Mouse (Mus musculus) hindbrain, embryonic 16.5 days (tissue): Measurements from ENCODE around the gene Sgms1. TPM values are rescaled to one million over a fixed set of nuclear protein-coding genes. Genes with fewer than 3 reads are reported as not detected.

Experiments
- ATAC-seq: fragments of 200-750 bp; cut with Nextera tagmentation; 2 replicates; pipeline ENCODE4 v1.8.0; 2017; ENCODE audit warnings: moderate TSS enrichment, moderate library complexity
- H3K27ac ChIP-seq: fragments of 300-500 bp; sonication (generic); 2 replicates; pipeline ENCODE4 v1.5.1; 2014; ENCODE audit warnings: low read depth, mild to moderate bottlenecking, control low read depth, low read length, moderate library complexity
- H3K27me3 ChIP-seq: fragments of 300-500 bp; sonication (generic); replicated peaks from 2 replicates; pipeline ENCODE4 v1.6.1; 2014; ENCODE audit warnings: low read length; ENCODE audit not compliant: control insufficient read depth, insufficient read depth
- H3K36me3 ChIP-seq: fragments of 300-500 bp; sonication (generic); 2 replicates; pipeline ENCODE4 v1.6.1; 2014; ENCODE audit warnings: mild to moderate bottlenecking, low read length, moderate library complexity, mixed read lengths; ENCODE audit not compliant: control insufficient read depth, insufficient read depth
- H3K4me1 ChIP-seq: fragments of 300-500 bp; sonication (generic); 2 replicates; pipeline ENCODE4 v1.6.1; 2014; ENCODE audit warnings: low read depth, low read length; ENCODE audit not compliant: control insufficient read depth, insufficient read depth
- H3K4me2 ChIP-seq: fragments of 300-500 bp; sonication (generic); 2 replicates; pipeline ENCODE4 v1.6.1; 2014; ENCODE audit warnings: mild to moderate bottlenecking, low read length, control low read depth, moderate library complexity
- H3K4me3 ChIP-seq: fragments of 300-500 bp; sonication (generic); 2 replicates; pipeline ENCODE4 v1.5.1; 2014; ENCODE audit warnings: mild to moderate bottlenecking, low read length, control low read depth, moderate library complexity
- H3K9ac ChIP-seq: fragments of 300-500 bp; sonication (generic); 2 replicates; pipeline ENCODE4 v1.6.1; 2014; ENCODE audit warnings: low read depth, mild to moderate bottlenecking, control low read depth, low read length, moderate library complexity
- H3K9me3 ChIP-seq: fragments of 300-500 bp; sonication (generic); 2 replicates; pipeline ENCODE4 v1.6.1; 2014; ENCODE audit warnings: mild to moderate bottlenecking, low read length, moderate library complexity; ENCODE audit not compliant: control insufficient read depth
- WGBS: fragments of 180-500 bp; shearing (Covaris S2); extraction: QIAGEN DNeasy Blood & Tissue Kit; methylation state at CpG from one replicate; pipeline ENCODE4 v1.1.7; 2014; 5-methylcytosine and 5-hydroxymethylcytosine counted together
- polyA plus RNA-seq: library from polyadenylated mRNA; unstranded; fragments of >200 nt; fragmentation: Nextera tagmentation; extraction: Ambion mirVana; gene quantifications from 2 replicates; pipeline ENCODE4 v1.2.1, GENCODE M21; 2015

Sgms1 gene
- polyA plus RNA-seq, 1 experiment from 2014 or later, result 21.7 TPM

- H3K27ac ChIP-seq, result no peak overlapping the region
- no peak for ATAC-seq
- H3K9me3 ChIP-seq, result no peaks in the 10 kb centered on the region
- H3K27me3 ChIP-seq, result no peaks in the 10 kb centered on the region
- WGBS, result 96% methylated on average over 5 of the region's 5 CpGs
- no peak overlapping the region for H3K4me2 ChIP-seq
- H3K36me3 ChIP-seq, result no peaks in the 10 kb centered on the region
- no peak overlapping the region for H3K9ac ChIP-seq
- no peak overlapping the region for H3K4me3 ChIP-seq
- no peaks in the 10 kb centered on the region for H3K4me1 ChIP-seq
These were observed 104.6 kb downstream of the Sgms1 start for GRCm38 (mm10) chr19:32284681-32285454.

- H3K36me3 ChIP-seq, result no peaks in the 10 kb centered on the region
- no peaks in the 10 kb centered on the region for H3K4me1 ChIP-seq
- no peaks in the 10 kb centered on the region for H3K27me3 ChIP-seq
- no peak for ATAC-seq
- no peak overlapping the region for H3K4me2 ChIP-seq
- H3K4me3 ChIP-seq, result no peak overlapping the region
- 55% methylated on average over 4 of the region's 4 CpGs for WGBS
- H3K9ac ChIP-seq, result no peak overlapping the region
- H3K9me3 ChIP-seq, result no peaks in the 10 kb centered on the region
- H3K27ac ChIP-seq, result no peak overlapping the region
These were observed 107.6 kb downstream of the Sgms1 start for GRCm38 (mm10) chr19:32281917-32282316.

GRCm38 (mm10) chr19:32280380-32280779 lies 109.1 kb downstream of the Sgms1 start:
- no peak for ATAC-seq
- no peak overlapping the region for H3K9ac ChIP-seq
- no peak overlapping the region for H3K27ac ChIP-seq
- H3K36me3 ChIP-seq, result no peaks in the 10 kb centered on the region
- H3K4me3 ChIP-seq, result no peak overlapping the region
- 84% methylated on average over 4 of the region's 4 CpGs for WGBS
- no peaks in the 10 kb centered on the region for H3K27me3 ChIP-seq
- no peak overlapping the region for H3K4me2 ChIP-seq
- no peaks in the 10 kb centered on the region for H3K9me3 ChIP-seq
- H3K4me1 ChIP-seq, result no peaks in the 10 kb centered on the region

- no peak for ATAC-seq
- Histone ChIP-seq H3K27me3 (no peaks in the 10 kb centered on the region), H3K9ac (no peak overlapping the region), H3K36me3 (no peaks in the 10 kb centered on the region), H3K4me3 (no peak overlapping the region), H3K4me1 (no peaks in the 10 kb centered on the region), H3K4me2 (no peak overlapping the region), H3K9me3 (no peaks in the 10 kb centered on the region), H3K27ac (no peak overlapping the region)
- 89% methylated on average over 6 of the region's 6 CpGs for WGBS
These were observed 110.1 kb downstream of the Sgms1 start for GRCm38 (mm10) chr19:32279400-32279799.

- Histone ChIP-seq H3K4me3 (no peak overlapping the region), H3K4me2 (no peak overlapping the region), H3K9ac (no peak overlapping the region), H3K27me3 (no peaks in the 10 kb centered on the region), H3K9me3 (no peaks in the 10 kb centered on the region), H3K27ac (no peak overlapping the region), H3K4me1 (peaks cover 3% of the 10 kb centered on the region; the same call in 1 of the 2 replicates), H3K36me3 (no peaks in the 10 kb centered on the region)
- ATAC-seq, result no peak
- WGBS, result 86% methylated on average over 3 of the region's 3 CpGs
These were observed 111.6 kb downstream of the Sgms1 start for GRCm38 (mm10) chr19:32277869-32278268.

GRCm38 (mm10) chr19:32277287-32277686 lies 112.2 kb downstream of the Sgms1 start:
- Histone ChIP-seq H3K4me1 (peaks cover 3% of the 10 kb centered on the region; the same call in 1 of the 2 replicates), H3K4me2 (no peak overlapping the region), H3K27ac (no peak overlapping the region), H3K9me3 (no peaks in the 10 kb centered on the region), H3K4me3 (no peak overlapping the region), H3K9ac (no peak overlapping the region), H3K36me3 (no peaks in the 10 kb centered on the region), H3K27me3 (no peaks in the 10 kb centered on the region)
- no peak for ATAC-seq
- WGBS, result 92% methylated on average over 2 of the region's 2 CpGs

- ATAC-seq, result no peak
- Histone ChIP-seq H3K9me3 (no peaks in the 10 kb centered on the region), H3K4me1 (peaks cover 3% of the 10 kb centered on the region; the same call in 1 of the 2 replicates), H3K9ac (no peak overlapping the region), H3K36me3 (no peaks in the 10 kb centered on the region), H3K4me3 (no peak overlapping the region), H3K27me3 (no peaks in the 10 kb centered on the region), H3K4me2 (no peak overlapping the region), H3K27ac (no peak overlapping the region)
- WGBS, result 78% methylated on average over 8 of the region's 8 CpGs
These were observed 112.7 kb downstream of the Sgms1 start for GRCm38 (mm10) chr19:32276817-32277216.

GRCm38 (mm10) chr19:32276263-32276662 lies 113.3 kb downstream of the Sgms1 start:
- no peak overlapping the region for H3K9ac ChIP-seq
- H3K36me3 ChIP-seq, result no peaks in the 10 kb centered on the region
- H3K9me3 ChIP-seq, result no peaks in the 10 kb centered on the region
- no peak overlapping the region for H3K27ac ChIP-seq
- no peak overlapping the region for H3K4me2 ChIP-seq
- peaks cover 3% of the 10 kb centered on the region; the same call in 1 of the 2 replicates for H3K4me1 ChIP-seq
- no peaks in the 10 kb centered on the region for H3K27me3 ChIP-seq
- WGBS, result 84% methylated on average over 5 of the region's 5 CpGs
- ATAC-seq, result no peak
- H3K4me3 ChIP-seq, result no peak overlapping the region

GRCm38 (mm10) chr19:32275068-32275925 lies 114.2 kb downstream of the Sgms1 start:
- WGBS, result 89% methylated on average over 14 of the region's 14 CpGs
- no peaks in the 10 kb centered on the region for H3K9me3 ChIP-seq
- H3K4me1 ChIP-seq, result peaks cover 3% of the 10 kb centered on the region; the same call in 1 of the 2 replicates
- ATAC-seq, result no peak
- H3K4me2 ChIP-seq, result no peak overlapping the region
- H3K4me3 ChIP-seq, result no peak overlapping the region
- no peak overlapping the region for H3K9ac ChIP-seq
- no peak overlapping the region for H3K27ac ChIP-seq
- no peaks in the 10 kb centered on the region for H3K36me3 ChIP-seq
- H3K27me3 ChIP-seq, result no peaks in the 10 kb centered on the region
